Mouse (Mus musculus) embryonic facial prominence, embryonic 10.5 days (tissue): ENCODE measurements around the gene Smco2. TPM values are rescaled to one million over a fixed set of nuclear protein-coding genes. Genes with fewer than 3 reads are reported as not detected.

ENCODE experiments used
- DNase-seq: peaks from one replicate; pipeline ENCODE4 v3.0.0-alpha.2; 2017; ENCODE audit warnings: low spot score
- H3K27ac ChIP-seq: fragments of 300-500 bp; sonication (generic); replicated peaks from 2 replicates; pipeline ENCODE4 v1.5.1; 2016; ENCODE audit warnings: mild to moderate bottlenecking
- H3K27me3 ChIP-seq: fragments of 300-500 bp; sonication (generic); replicated peaks from 2 replicates; pipeline ENCODE4 v1.6.1; 2016; ENCODE audit warnings: low read depth, mild to moderate bottlenecking; ENCODE audit not compliant: poor library complexity, severe bottlenecking
- H3K36me3 ChIP-seq: fragments of 300-500 bp; sonication (generic); replicated peaks from 2 replicates; pipeline ENCODE4 v1.6.1; 2016; ENCODE audit warnings: mild to moderate bottlenecking, moderate library complexity
- H3K4me1 ChIP-seq: fragments of 300-500 bp; sonication (generic); 2 replicates; pipeline ENCODE4 v1.6.1; 2016
- H3K4me3 ChIP-seq: fragments of 300-500 bp; sonication (generic); 2 replicates; pipeline ENCODE4 v1.5.1; 2016; ENCODE audit warnings: mild to moderate bottlenecking, moderate library complexity
- H3K9me3 ChIP-seq: fragments of 300-500 bp; sonication (generic); 2 replicates; pipeline ENCODE4 v1.6.1; 2016; ENCODE audit warnings: mild to moderate bottlenecking
- WGBS: fragments of 180-500 bp; shearing (Covaris S2); methylation state at CpG from one replicate; pipeline ENCODE4 v1.1.7; 2016; 5-methylcytosine and 5-hydroxymethylcytosine counted together
- polyA plus RNA-seq: library from polyadenylated mRNA; unstranded; fragments of >200 nt; fragmentation: Nextera tagmentation; extraction: Ambion mirVana; gene quantifications from 2 replicates; pipeline ENCODE4 v1.2.1, GENCODE M21; 2016

Smco2 gene
- not detected in 2 replicates for polyA plus RNA-seq

DNA sequence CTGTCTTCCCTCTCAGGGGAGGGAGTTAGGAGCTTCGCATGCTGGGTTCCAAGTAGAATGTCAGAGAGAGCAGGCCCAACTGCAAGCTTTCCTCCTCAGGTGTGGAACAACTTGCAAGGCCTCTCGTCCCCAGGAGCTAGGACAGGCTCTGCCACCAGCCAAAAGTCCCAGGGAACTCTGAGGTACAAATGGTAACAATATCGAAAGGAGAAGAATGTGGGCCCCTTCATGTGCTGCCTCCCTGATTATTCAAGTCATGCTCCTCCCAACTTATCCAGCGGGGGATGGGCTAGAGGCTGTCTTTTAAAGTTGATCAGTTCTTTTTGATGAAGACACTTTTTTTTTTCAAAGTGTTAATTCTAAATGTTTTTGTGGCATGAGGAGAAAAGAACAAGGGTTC, at the start of gene Smco2:
TSS of gene Smco2 (plus strand) at position 55 of the 400 bp plus-strand sequence.
- Histone ChIP-seq H3K27ac (no peak within 1 kb of the TSS), H3K4me3 (no peak within 1 kb of the TSS), H3K27me3 (no peaks in the 10 kb centered on the region), H3K9me3 (peaks cover under 1% of the 10 kb centered on the region; the same call in 1 of the 2 replicates), H3K36me3 (no peaks in the 10 kb centered on the region), H3K4me1 (peaks cover 19% of the 10 kb centered on the region; the same call in 1 of the 2 replicates)
- DNase-seq: no peak
- WGBS: 77% methylated on average over 4 of the region's 4 CpGs

DNA sequence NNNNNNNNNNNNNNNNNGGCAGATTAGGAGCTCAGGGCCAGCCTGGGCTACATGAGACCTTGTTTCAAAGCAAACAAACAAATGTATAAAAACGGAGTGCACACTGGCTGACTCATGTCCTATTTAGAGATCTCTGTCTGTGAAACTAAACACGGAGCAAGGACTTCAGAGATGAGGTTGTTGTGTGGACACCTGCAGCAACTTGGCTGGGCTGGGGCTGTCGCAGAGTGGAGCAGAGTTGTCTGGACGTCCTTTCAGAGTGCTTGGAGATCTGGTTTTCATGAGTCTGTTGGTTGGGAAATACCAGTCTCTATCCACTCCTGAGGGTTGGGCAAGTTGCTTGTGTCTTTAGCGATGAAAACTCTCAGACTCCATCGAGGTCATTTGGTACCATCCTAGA, 39.9 kb upstream of the Smco2 start:
- H3K4me3 ChIP-seq: no peak overlapping the region
- H3K9me3 ChIP-seq: no peaks in the 10 kb centered on the region
- peaks cover 5% of the 10 kb centered on the region for H3K4me1 ChIP-seq
- 87% methylated on average over 6 of the region's 6 CpGs for WGBS
- no peaks in the 10 kb centered on the region for H3K27me3 ChIP-seq
- H3K27ac ChIP-seq: no peak overlapping the region
- no peak for DNase-seq
- H3K36me3 ChIP-seq: peaks cover 16% of the 10 kb centered on the region; the same call in 1 of the 2 replicates

DNA sequence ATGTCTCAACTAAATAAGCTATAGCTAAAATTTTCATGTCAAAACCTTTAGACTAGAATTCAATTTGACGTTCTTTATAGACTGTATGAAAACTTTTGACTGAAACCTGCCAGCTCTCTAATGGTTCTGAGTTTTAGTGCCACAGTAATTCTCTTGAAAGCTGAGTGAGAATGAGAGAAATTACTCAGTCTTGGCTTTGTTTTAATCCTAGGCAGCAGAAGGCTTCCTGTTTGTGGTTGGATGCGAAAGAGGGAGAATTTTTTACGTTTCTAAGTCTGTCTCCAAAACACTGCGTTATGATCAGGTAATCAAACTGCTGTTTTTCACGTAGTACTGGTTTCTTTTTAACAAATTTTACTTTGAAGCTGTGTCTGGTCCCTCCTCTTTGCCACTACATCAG, 36.9 kb upstream of the Smco2 start:
- Histone ChIP-seq H3K4me3 (no peak overlapping the region), H3K4me1 (no peaks in the 10 kb centered on the region), H3K9me3 (no peaks in the 10 kb centered on the region), H3K27ac (no peak overlapping the region), H3K27me3 (no peaks in the 10 kb centered on the region), H3K36me3 (peaks cover 13% of the 10 kb centered on the region; the same call in 1 of the 2 replicates)
- 93% methylated on average over 5 of the region's 5 CpGs for WGBS
- DNase-seq: no peak

DNA sequence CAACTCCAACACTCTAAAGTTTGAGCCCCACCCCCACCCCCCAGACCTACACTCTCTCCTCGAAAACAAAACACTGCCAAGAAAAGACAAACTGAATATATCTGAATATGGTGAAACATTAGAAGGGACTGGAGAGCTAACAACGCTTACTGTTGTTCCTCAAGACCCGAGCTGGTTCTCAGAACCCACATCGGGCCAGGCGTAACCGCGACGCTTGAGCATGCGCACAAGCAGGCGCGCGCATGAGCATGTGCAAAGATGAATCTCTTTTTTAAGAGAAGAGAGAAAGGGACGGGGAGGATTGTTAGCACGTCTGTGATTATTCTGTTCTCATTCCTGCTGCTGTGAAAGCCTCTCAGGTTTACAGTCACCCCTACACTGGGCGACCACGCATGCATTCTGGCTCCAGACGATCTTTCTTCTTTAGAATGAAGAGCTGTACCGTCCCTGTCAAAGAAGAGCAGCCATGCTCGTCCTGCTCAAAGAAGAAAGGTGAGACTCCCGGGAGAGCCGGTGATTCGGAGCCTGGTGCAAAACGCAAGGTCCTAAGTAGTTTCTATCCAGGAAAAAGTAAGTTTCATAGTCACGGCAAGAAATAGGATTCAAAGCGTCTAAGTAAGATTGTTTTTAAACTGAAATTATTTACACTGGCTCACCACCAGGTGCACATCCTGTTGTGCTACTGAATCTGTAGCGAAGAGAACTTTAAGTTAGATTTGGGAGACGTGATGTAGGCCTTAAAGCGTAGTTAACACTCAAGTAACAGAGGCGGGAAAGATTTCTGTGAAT, 29.5 kb upstream of the Smco2 start:
- Histone ChIP-seq H3K36me3 (no peaks in the 10 kb centered on the region), H3K4me3 (no peak overlapping the region), H3K27me3 (no peaks in the 10 kb centered on the region), H3K9me3 (no peaks in the 10 kb centered on the region), H3K4me1 (no peaks in the 10 kb centered on the region), H3K27ac (no peak overlapping the region)
- WGBS: 87% methylated on average over 29 of the region's 29 CpGs
- DNase-seq: no peak

DNA sequence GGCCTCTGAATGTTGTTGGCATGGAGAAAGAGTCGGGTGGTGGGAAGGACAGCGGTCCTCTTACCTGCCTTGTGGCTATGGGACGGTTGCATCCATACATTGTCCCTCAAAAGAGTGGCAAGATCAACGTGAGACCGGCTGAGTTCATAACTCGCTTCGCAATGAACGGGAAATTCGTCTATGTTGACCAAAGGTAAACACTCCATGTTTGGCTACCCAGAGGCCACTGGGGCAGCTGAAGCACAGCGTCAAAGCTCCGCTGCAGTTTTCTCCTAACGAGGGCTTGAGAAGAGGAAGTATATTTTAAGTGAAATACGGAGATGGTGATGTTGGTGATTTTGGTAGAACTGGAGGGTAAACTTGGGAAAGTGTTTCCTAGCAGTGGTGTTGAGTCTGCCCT, 27.9 kb upstream of the Smco2 start:
- no peak overlapping the region for H3K4me3 ChIP-seq
- WGBS: 94% methylated on average over 13 of the region's 13 CpGs
- H3K36me3 ChIP-seq: no peaks in the 10 kb centered on the region
- no peaks in the 10 kb centered on the region for H3K27me3 ChIP-seq
- no peaks in the 10 kb centered on the region for H3K9me3 ChIP-seq
- no peak for DNase-seq
- H3K27ac ChIP-seq: no peak overlapping the region
- no peaks in the 10 kb centered on the region for H3K4me1 ChIP-seq

DNA sequence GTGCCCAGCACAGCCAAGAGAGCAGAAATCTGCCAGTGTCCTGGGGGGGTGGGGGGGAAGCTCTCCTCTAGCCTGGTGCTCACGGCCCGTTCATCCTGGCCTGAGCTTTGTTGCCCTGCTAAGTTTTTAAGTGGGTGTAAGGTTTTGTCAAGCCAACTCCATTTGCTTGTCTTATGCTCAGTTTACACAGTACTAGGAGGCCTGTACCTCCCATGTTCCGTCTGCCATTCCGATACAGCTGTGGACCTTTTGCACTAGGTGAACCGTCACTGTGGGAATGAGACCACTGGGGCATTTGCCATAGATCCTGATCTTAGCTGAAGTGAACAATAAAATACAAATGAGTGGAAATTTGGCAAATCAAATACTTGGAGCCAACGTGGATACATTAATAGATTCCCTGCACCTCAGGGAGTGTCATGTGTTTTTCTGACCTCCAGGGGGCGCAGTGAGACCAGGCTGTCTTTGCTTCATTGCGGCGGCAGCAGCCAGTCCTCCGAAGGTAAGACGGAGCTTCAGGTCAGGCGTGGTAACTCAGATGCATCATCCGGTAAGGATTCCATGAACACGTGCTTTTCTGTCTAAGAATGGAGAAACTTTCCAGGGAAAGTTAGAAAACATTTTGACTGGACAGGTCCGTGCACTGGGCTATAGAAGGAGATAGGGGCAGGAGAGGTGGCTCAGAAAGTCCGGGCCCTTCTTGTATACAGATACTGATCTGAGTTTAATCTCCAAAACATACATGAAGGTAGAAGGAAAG, 25.0 kb upstream of the Smco2 start:
- H3K4me1 ChIP-seq: no peaks in the 10 kb centered on the region
- no peak overlapping the region for H3K27ac ChIP-seq
- WGBS: 43% methylated on average over 16 of the region's 16 CpGs
- no peak overlapping the region for H3K4me3 ChIP-seq
- H3K9me3 ChIP-seq: no peaks in the 10 kb centered on the region
- peak; percentile 76 for DNase-seq
- H3K36me3 ChIP-seq: no peaks in the 10 kb centered on the region
- no peaks in the 10 kb centered on the region for H3K27me3 ChIP-seq

DNA sequence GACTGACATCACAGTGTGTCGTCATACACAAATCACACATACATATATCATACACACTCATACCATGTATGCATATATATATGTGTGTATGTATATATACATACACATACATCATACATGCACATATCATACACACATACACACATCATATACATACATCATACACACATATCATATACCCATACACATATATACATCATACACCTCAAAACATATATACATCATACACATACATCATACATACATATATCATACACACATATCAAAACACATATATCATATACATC, 24.5 kb upstream of the Smco2 start:
- no peaks in the 10 kb centered on the region for H3K36me3 ChIP-seq
- H3K9me3 ChIP-seq: no peaks in the 10 kb centered on the region
- 77% methylated on average over 1 of the region's 1 CpGs for WGBS
- no peaks in the 10 kb centered on the region for H3K4me1 ChIP-seq
- no peak for DNase-seq
- no peak overlapping the region for H3K27ac ChIP-seq
- H3K4me3 ChIP-seq: no peak overlapping the region
- no peaks in the 10 kb centered on the region for H3K27me3 ChIP-seq

DNA sequence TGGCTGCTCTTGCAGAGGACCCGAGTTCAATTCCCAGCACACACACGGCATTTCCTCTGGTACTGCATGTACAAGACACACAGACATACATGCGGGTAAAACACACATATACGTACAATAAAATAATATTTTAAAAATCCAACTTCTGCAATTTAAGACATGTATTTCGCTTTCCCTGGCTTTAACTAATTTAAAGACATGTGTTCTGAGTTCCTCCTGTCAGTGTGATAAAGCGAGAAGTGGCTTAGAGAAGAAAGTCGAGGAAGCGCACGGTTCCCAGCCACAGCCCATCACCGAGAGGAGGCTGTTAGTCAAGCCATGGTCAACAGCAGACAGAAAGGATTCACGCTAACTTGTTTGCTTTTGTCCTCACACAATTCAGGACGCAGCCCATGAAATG, 18.6 kb upstream of the Smco2 start:
- Histone ChIP-seq H3K36me3 (no peaks in the 10 kb centered on the region), H3K27ac (no peak overlapping the region), H3K9me3 (no peaks in the 10 kb centered on the region), H3K4me3 (no peak overlapping the region), H3K27me3 (no peaks in the 10 kb centered on the region), H3K4me1 (peaks cover 7% of the 10 kb centered on the region)
- 91% methylated on average over 12 of the region's 12 CpGs for WGBS
- no peak for DNase-seq

DNA sequence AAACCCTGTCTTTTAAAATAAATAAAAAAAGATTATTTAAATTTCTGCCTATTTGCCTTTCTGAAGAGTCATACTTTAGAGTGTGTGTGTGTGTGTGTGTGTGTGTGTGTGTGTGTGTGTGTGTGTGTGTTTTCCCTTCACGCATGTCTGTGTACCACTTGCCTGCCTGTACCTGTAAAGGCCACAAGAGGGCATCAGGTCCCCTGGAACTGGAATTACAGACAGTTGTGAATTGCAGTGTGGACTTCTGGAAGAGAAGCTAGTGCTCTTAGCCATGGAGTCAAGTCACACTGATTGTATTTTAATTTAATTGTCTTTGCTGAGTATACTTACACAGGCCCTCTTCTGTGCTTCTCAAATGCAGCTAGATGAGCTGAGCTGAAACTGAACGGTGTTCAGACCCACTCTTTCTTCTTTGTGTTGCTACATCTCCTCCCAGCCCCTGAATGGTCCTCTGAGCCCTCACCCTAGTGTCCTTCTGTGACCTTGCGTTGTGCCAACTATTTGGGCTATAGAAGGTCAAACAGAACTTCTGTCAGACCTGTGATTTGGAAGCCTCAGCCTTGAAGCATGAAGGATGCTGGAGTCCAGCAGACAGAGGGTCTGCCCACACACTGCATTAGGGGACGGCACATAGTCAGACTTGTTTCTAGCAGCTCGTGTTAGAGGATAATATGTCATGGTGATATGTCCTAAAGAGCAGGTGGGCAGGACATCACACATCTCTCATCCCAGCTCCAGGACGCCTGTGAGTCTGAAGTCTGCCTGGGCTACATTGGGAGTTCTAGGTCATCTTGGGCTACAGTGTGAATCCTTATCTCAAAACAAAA, 16.2 kb upstream of the Smco2 start:
- peak; percentile 72 for DNase-seq
- Histone ChIP-seq H3K27ac (no peak overlapping the region), H3K9me3 (no peaks in the 10 kb centered on the region), H3K4me1 (peaks cover 7% of the 10 kb centered on the region), H3K4me3 (no peak overlapping the region), H3K27me3 (no peaks in the 10 kb centered on the region), H3K36me3 (no peaks in the 10 kb centered on the region)
- 75% methylated on average over 6 of the region's 6 CpGs for WGBS

DNA sequence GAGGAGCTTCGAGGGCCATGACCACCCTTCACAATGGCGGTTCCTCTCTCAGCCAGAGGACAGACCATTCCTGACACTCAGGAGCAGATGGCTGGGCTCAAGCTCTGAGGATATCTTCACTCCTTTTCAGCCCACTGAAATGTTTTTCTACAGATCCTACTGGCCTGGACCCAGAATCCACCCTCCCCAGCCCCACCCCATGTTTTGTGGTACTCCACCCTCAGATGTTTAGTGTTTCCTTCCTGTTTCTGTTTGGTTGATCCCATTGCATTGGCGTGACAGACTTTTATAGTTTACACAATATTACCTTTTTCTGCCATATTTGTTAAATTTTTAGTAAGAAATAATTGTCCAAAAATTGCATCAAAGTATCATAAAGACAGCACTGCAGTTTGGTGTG, 15.6 kb upstream of the Smco2 start:
- Histone ChIP-seq H3K27ac (no peak overlapping the region), H3K9me3 (no peaks in the 10 kb centered on the region), H3K36me3 (no peaks in the 10 kb centered on the region), H3K4me3 (no peak overlapping the region), H3K4me1 (peaks cover 7% of the 10 kb centered on the region), H3K27me3 (no peaks in the 10 kb centered on the region)
- WGBS: 88% methylated on average over 3 of the region's 3 CpGs
- no peak for DNase-seq

DNA sequence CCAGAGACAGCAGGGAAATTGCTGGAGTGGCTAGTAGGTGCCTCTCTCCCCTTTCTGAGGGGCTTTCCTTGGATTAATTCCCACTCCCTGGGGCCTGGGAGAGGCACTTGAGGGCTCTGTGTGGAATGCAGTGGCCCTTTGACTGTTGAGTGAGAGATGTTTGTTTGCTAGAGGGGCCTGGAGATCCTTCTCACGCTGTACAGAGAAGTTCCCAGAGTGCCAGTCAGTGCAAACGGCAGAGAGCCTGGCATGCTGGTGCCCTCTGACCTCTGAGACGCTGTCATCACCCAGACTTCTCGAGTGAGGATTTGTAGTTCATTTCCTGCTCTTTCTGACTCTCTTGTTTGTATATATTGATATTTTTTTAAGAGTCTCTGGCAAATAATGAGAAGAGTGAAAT, 14.1 kb upstream of the Smco2 start:
- Histone ChIP-seq H3K4me1 (peaks cover 7% of the 10 kb centered on the region), H3K9me3 (no peaks in the 10 kb centered on the region), H3K36me3 (no peaks in the 10 kb centered on the region), H3K27me3 (no peaks in the 10 kb centered on the region), H3K27ac (no peak overlapping the region), H3K4me3 (no peak overlapping the region)
- peak; percentile 19 for DNase-seq
- WGBS: 17% methylated on average over 4 of the region's 4 CpGs

DNA sequence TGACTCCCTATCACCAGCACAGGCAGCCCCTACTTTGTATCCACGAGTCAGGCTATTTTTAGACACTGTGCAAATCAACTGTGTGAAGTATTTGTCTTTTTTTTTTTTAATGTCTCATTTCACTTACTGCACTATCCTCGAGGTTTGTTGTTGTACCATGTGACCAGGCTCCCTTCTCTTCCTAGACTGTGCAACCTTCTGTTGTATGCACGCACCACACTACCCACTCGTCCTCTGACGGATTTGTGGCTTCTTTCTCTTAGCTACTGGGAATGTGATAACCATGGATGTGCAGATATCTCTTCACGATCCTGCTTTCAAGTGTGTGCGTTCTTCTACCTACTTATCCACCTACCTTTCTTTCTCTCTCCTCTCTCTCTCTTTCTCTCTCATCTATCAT, 12.6 kb upstream of the Smco2 start:
- peaks cover 7% of the 10 kb centered on the region for H3K4me1 ChIP-seq
- WGBS: 87% methylated on average over 7 of the region's 7 CpGs
- no peak overlapping the region for H3K4me3 ChIP-seq

More for the DNA sequence above, 12.6 kb upstream of the Smco2 start:
- no peaks in the 10 kb centered on the region for H3K27me3 ChIP-seq
- H3K9me3 ChIP-seq: no peaks in the 10 kb centered on the region
- H3K27ac ChIP-seq: no peak overlapping the region
- DNase-seq: no peak
- H3K36me3 ChIP-seq: no peaks in the 10 kb centered on the region
